Mouse (Mus musculus) c-Kit-positive CD71-negative TER-119-negative erythroid progenitor cells, embryonic 14.5 days (primary cell): ENCODE measurements at regions not wholly inside any gene's neighbourhood (a gene's known extent, or its start where the extent isn't known, plus 50 kb on each side); places are given as distances from the start of the nearest gene placed in this dataset.

ENCODE experiments used
- DNase-seq: peaks from one replicate; pipeline ENCODE4 v3.0.0-alpha.2; 2013; ENCODE audit warnings: low read depth

GRCm38 (mm10) chr9:116511450-116511849 is 336.3 kb upstream of the Tgfbr2 start:
- no peak for DNase-seq

GRCm38 (mm10) chr9:116507756-116508155 is 332.6 kb upstream of the Tgfbr2 start:
- DNase-seq, result no peak

- DNase-seq, result no peak
These were observed 327.7 kb upstream of the Tgfbr2 start for GRCm38 (mm10) chr9:116502831-116503230.

- DNase-seq, result no peak
These were observed 325.8 kb upstream of the Tgfbr2 start for GRCm38 (mm10) chr9:116500951-116501350.

GRCm38 (mm10) chr9:116491227-116491626 is 316.1 kb upstream of the Tgfbr2 start:
- DNase-seq, result no peak

- peak; percentile 24 for DNase-seq
These were observed 314.6 kb upstream of the Tgfbr2 start for GRCm38 (mm10) chr9:116489787-116490186.

- DNase-seq, result no peak
These were observed 314.1 kb upstream of the Tgfbr2 start for GRCm38 (mm10) chr9:116489273-116489672.

GRCm38 (mm10) chr9:116477309-116477708 is 302.1 kb upstream of the Tgfbr2 start:
- DNase-seq, result no peak

GRCm38 (mm10) chr9:116475206-116475955 is 300.2 kb upstream of the Tgfbr2 start:
- no peak for DNase-seq

GRCm38 (mm10) chr9:116472855-116473254 is 297.7 kb upstream of the Tgfbr2 start:
- DNase-seq, result no peak

- DNase-seq, result no peak
These were observed 293.6 kb upstream of the Tgfbr2 start for GRCm38 (mm10) chr9:116468569-116469250.

GRCm38 (mm10) chr9:116466336-116466735 is 291.2 kb upstream of the Tgfbr2 start:
- no peak for DNase-seq

GRCm38 (mm10) chr9:116464626-116465025 is 289.5 kb upstream of the Tgfbr2 start:
- DNase-seq, result no peak

- no peak for DNase-seq
These were observed 287.1 kb upstream of the Tgfbr2 start for GRCm38 (mm10) chr9:116462232-116462631.

- no peak for DNase-seq
These were observed 284.9 kb upstream of the Tgfbr2 start for GRCm38 (mm10) chr9:116460022-116460421.

- no peak for DNase-seq
These were observed 276.9 kb upstream of the Tgfbr2 start for GRCm38 (mm10) chr9:116452050-116452449.

GRCm38 (mm10) chr9:116450829-116451228 is 275.7 kb upstream of the Tgfbr2 start:
- no peak for DNase-seq

- no peak for DNase-seq
These were observed 272.6 kb upstream of the Tgfbr2 start for GRCm38 (mm10) chr9:116447734-116448133.

GRCm38 (mm10) chr9:116438580-116438979 is 263.4 kb upstream of the Tgfbr2 start:
- DNase-seq, result no peak

GRCm38 (mm10) chr9:116434414-116434813 is 259.3 kb upstream of the Tgfbr2 start:
- no peak for DNase-seq

GRCm38 (mm10) chr9:116429061-116429460 is 253.9 kb upstream of the Tgfbr2 start:
- DNase-seq, result no peak

GRCm38 (mm10) chr9:116428475-116428874 is 253.3 kb upstream of the Tgfbr2 start:
- no peak for DNase-seq

- DNase-seq, result no peak
These were observed 252.1 kb upstream of the Tgfbr2 start for GRCm38 (mm10) chr9:116427278-116427677.
